Mouse (Mus musculus) retina, postnatal 7 days (tissue): ENCODE measurements at regions not wholly inside any gene's neighbourhood (a gene's known extent, or its start where the extent isn't known, plus 50 kb on each side); places are given as distances from the start of the nearest gene placed in this dataset.

Source experiments
- DNase-seq: peaks from one replicate; pipeline ENCODE4 v3.0.0-alpha.2; 2012; ENCODE audit warnings: low read depth, low spot score

- no peak for DNase-seq
Observed at GRCm38 (mm10) chr15:24969391-24969812, 444.2 kb downstream of the Basp1 start.

- DNase-seq: no peak
Observed at GRCm38 (mm10) chr15:24968636-24969317, 444.8 kb downstream of the Basp1 start.

DNA sequence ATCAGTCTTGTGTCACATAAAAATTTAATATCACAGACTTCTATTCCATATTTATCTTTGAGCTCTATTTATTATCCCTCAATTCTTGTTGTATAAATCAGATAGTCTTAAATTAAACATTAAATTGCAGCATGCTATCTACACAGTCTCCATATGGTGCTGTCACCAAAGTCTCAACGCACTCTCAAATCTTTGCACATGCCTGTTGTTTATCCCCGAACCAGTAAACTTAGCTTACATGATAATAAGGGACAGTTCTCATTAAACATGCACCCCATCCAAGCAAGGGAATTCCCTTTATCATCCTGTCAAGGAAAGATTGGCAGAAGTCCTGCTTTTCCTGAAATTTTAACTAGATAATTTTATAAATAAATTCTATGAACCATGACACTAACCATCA, 483.8 kb downstream of the Basp1 start:
- DNase-seq: no peak

DNA sequence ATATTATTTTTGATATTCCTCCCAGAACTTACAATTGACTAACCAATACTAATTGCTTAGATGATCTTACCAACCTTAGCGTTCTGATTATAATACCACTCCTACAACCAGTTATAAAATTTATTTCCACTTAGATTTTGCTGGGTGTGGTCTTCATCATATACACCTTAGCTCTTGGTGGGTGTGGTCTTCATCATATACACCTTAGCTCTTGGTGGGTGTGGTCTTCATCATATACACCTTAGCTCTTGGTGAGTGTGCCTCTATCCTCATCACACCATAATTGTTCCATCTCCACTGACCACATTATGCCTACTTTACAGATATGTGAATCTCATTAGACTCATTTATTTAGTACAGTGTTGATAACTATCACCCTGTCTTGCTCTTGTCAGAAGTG, 501.7 kb downstream of the Basp1 start:
- no peak for DNase-seq

DNA sequence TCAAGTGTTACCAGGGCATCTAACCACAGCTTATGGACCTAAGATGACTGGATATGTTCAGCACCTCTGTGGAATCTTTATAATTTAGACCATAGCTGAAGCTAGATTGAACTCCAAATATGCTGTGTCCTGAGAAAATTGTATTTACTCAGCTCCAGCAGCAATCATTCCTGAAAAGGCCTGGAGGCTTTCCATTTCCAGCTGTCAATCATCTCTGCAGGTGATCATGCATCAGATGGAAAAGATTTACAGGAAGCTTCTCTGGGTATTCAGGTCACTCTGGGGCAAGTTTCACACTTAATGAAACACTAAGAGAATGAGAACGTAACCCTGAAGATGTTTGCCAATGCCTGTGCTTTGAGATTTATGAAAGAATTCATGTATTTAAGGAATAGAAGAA, 502.1 kb downstream of the Basp1 start:
- no peak for DNase-seq

DNA sequence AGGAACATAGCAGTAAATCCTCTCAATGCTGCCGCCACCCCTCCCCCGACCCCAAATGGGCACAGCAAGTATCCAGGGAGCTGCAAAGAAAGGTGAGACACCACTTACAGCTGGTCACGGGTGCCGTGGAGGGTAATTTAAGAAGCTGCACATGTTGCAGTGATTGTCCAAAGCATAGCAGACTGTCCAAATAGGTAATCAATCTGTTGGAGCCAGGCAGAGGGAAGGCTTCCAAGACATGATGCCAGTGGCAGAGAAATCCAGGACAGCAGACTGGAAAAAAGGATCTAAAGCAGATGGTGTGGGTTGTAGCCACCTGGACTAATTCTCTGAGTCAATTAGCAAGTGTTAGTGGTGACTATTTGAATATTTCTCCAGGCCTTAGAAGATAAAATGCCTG, 506.6 kb downstream of the Basp1 start:
- no peak for DNase-seq

DNA sequence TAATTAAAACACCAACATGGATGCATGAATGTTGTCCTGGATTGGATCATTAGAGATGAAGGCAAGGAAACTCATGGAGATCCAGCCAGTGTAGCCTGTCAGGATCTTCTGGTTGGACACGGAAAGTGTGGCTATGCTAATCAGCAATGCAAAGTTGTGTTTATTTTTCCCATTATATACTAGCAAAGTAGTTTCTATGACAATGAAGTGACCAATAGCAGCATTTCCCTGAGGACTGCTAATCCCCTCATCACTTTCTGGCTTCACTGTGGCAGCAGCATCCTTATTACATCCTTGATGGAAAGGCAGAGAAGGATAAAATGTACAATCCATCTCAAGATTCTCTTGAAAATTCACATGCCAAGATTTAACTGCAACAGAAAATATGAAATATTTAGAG, 534.7 kb downstream of the Basp1 start:
- DNase-seq: no peak

DNA sequence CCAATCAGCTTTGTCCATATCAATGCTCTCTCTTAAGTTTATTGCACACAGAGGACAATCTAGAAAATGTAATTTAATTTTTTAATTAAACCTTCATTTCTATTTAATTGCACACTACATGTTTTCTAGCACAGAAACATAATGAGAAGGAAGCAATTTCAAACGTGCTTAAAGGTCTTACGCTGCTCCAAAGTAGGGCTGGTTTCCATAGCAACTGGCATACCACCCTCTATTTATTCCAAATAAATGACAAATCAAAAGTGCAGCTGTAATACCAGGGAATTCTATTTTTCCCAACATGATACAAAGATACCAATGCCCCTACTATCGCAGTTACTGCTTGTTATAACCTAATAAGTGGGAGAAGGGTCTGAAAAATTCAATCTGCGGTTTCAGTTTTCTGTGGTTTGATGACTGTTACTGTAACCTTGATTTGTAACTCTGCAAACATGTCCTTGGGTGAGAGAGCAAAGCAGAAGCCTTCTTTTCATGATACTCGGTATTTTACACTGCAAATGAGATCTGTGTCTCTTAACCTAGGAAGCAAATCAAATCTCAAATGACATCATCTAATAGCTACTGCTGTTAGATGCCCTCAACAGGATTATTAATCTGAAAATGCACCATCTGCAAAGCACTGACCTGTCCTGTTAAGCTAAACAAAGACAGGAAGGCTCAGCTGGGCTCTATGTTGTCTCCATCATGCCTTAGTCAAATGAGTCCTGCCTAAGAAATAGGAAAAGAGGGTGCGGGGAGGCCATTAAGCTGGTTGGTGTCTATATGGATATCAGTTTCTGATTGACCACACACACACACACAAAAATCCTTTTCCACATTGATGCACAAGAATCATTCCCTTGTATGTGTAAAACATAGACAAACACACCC, 535.6 kb downstream of the Basp1 start:
- DNase-seq: no peak

DNA sequence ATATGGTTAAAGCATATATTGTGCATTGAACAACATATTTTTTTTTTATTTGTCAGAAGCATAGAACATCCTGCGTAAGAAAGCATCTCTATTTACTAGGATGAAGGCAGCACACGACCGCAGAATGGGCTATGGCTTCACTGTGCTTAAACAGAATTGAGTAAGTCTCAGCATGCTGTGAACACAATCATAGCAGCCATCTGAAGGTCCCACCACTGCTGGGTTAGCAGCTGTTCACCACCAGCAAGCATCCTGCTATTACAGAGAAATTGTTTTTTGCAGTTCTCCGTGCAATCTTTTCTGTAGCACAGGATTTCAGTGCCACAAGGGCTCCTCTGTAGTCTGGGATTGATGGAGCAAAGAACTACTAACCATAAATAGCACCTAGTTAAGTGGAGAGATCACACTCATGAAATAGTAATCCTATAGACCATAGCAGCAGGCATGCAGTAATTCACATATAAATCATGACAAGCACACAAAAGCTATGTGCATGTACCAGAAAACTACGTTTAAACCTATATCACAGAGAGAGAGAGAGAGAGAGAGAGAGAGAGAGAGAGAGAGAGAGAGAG, 537.3 kb downstream of the Basp1 start:
- no peak for DNase-seq

GRCm38 (mm10) chr15:24840271-24840670, 573.3 kb downstream of the Basp1 start:
- DNase-seq: no peak

- no peak for DNase-seq
Observed at GRCm38 (mm10) chr15:24838390-24838789, 575.2 kb downstream of the Basp1 start.

GRCm38 (mm10) chr15:24827881-24828280, 585.7 kb downstream of the Basp1 start:
- no peak for DNase-seq

GRCm38 (mm10) chr15:24827259-24827658, 586.3 kb downstream of the Basp1 start:
- no peak for DNase-seq

GRCm38 (mm10) chr15:24796836-24797235, 616.7 kb downstream of the Basp1 start:
- no peak for DNase-seq

DNA sequence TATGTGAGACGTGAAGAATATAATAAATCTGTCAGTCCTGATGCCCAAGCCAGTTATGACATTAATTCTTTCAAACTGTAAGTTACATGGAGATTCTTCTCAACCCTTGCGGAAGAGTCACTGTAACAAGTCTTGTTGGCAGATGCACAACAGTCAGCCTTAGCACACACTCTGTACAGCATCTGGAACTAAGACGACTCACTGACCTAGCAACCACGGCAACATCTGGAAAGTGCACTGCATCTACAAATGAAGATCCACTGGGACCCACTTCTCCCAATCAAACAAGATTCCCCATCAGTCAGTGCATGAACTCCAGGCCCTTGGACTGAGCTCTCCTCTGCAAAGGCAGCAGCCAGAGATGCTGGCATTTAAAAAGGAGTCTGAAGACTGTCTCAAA, 620.2 kb downstream of the Basp1 start:
- no peak for DNase-seq

- no peak for DNase-seq
Observed at GRCm38 (mm10) chr15:24786336-24786735, 627.2 kb downstream of the Basp1 start.

GRCm38 (mm10) chr15:24778234-24778633, 635.3 kb downstream of the Basp1 start:
- no peak for DNase-seq

GRCm38 (mm10) chr15:24751480-24752157, 661.9 kb downstream of the Basp1 start:
- DNase-seq: no peak

- no peak for DNase-seq
Observed at GRCm38 (mm10) chr15:24743240-24743639, 670.3 kb downstream of the Basp1 start.

GRCm38 (mm10) chr15:24725170-24725569, 688.4 kb downstream of the Basp1 start:
- no peak for DNase-seq

GRCm38 (mm10) chr15:24724664-24725063, 688.9 kb downstream of the Basp1 start:
- DNase-seq: no peak

DNA sequence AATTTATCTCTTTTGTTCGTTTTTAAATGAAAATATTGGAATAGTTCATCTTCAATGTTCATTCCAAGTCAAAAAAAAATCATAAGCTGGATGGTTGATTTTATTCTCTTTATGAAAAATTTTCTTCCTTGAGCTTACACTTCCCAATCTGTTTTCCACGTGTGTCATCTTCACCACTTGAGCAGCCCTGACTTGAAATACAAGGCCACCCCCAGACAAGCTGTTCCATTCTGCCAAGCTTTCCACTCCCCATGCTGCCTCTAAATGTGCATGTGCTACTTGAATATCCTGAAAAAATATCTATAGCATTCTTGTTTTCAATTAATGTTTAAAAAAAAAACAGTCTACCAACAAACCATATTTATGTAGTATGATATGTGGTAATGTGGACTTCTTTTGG, 693.2 kb downstream of the Basp1 start:
- DNase-seq: no peak
